Mouse (Mus musculus) inflammation-experienced regulatory T-cells, adult 16 weeks (primary cell): ENCODE measurements around the gene Ly6c1. TPM values are rescaled to one million over a fixed set of nuclear protein-coding genes. Genes with fewer than 3 reads are reported as not detected.

Experiments used
- polyA plus RNA-seq: library from polyadenylated mRNA; unstranded; fragments of 100-300 nt; shearing (Covaris generic); gene quantifications from one replicate; pipeline ENCODE4 v1.2.1, GENCODE M21; 2017

The Ly6c1 gene
- polyA plus RNA-seq = 214 TPM

DNA sequence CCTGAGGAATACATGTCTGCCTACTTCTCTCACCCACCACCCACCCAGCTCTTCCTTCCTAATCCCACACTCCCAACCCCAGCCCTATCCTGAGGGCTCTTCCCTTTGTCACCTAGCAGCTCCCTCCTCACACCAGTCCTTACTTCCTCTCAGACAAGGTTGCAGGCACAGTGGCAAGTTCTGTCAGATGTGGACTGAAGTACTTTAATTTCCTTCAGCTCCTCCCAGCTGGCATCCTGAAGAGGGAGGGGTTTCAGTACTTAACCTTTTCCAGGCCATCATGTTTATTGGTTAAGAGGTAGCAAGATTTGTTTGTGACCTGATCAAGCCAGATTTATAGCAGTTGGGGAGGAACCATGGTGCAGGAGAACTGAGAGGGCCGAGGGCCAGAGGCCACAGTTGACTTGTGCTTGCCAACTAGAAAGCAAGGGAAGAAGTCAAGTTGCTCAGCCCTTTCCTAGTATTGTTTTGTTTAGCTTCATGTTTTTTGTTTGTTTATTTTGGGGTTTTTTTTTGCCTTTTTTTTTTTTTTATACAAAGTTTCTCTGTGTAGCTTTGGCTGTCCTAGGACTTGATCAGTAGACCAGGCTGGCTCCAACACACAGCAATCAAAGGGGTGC is at the start of gene Ly6c1:
TSS of gene Ly6c1 (minus strand) at position 189 of the 620 bp plus-strand sequence.

Other genes with a start within 250 kb of the Ly6c1 start
- gene Gml2, start 229.8 kb downstream of the Ly6c1 start, polyA plus RNA-seq = not detected
- gene 2010109I03Rik, start 151.8 kb downstream of the Ly6c1 start, polyA plus RNA-seq = 2.4 TPM
- gene Ly6i, start 65.4 kb downstream of the Ly6c1 start, polyA plus RNA-seq = 0.63 TPM
- gene Ly6a, start 50.8 kb downstream of the Ly6c1 start, polyA plus RNA-seq = 695 TPM
- 13.8 TPM for gene Ly6c2, start 63.1 kb upstream of the Ly6c1 start, polyA plus RNA-seq
- gene Ly6g, start 106.4 kb upstream of the Ly6c1 start, polyA plus RNA-seq = not detected
- gene BC025446, start 167.5 kb upstream of the Ly6c1 start, polyA plus RNA-seq = not detected
- not detected for gene Ly6f, start 219.6 kb upstream of the Ly6c1 start, polyA plus RNA-seq